Mouse (Mus musculus): ENCODE measurements around the gene 4930402F06Rik. TPM values are rescaled to one million over a fixed set of nuclear protein-coding genes. Genes with fewer than 3 reads are reported as not detected.

4930402F06Rik gene
- total RNA-seq, 2 experiments from 2014 or later = not detected

DNA sequence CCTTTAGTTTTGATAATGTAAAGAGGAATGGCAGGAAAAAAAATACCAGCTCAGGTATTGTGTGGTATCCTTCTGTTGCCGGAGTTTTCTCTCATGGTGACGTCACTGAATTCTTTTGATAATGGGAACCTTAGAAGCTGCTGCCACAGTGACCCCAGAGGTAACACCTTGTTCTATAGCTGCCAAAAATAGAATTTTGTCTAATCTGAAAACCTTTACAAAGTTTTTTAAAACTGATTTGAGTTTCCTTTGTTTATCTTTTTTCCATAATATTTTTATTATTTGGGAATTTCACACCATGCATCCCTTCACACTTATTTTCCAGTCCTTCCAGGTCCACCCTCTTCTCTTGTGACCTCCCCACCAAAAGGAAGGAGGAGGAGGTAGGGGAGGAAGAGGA is 29.3 kb downstream of the 4930402F06Rik start, which contains the start of gene 4930568D16Rik:
4930568D16Rik (minus strand) TSS at position 101 of the 400 bp plus-strand sequence.
- no peak for ATAC-seq (replicated peaks; ENCODE audit: low FRiP score, poor library complexity, severe bottlenecking)

DNA sequence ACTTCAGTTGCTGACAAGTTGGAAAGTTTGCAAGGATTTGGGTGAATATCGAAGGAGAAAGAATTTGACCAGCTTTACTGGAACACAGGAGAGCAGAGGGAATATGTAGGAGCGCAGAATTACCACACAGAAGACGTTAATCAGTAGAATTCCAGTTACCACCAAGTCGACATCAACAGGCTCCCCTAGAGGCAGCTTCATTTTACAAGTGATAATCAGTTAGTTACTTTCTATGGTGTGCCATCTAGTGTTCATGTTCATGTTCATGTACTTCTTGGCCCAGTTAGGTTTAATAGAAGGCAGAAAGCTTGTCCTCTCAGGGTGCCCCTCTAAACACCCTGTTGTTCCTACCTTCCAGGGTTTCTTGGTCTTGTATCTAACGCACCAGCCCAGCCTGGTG is 47.8 kb downstream of the 4930402F06Rik start:
- ATAC-seq (replicated peaks; ENCODE audit: low FRiP score, poor library complexity, severe bottlenecking) = peak; percentile 94

DNA sequence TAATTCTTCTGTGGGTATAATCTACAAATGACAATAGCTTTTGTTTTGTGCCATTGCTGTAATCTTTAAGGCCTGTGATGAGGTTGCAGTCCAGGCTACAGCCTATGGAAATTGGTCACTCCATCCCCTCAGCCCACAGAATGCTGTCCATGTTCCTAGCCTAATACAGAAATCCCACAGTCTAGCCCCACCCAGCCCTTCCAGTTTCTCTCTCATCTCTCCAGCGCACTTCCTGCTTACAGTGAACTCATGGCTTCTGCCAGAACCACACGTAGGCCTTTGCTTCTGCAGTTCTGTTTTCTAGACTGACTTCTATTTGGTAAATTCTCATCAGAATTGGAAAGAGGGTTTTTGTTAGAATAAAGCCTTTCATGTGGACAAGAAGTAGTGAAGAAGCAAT is 51.0 kb downstream of the 4930402F06Rik start:
- ATAC-seq (replicated peaks; ENCODE audit: low FRiP score, poor library complexity, severe bottlenecking) = no peak

DNA sequence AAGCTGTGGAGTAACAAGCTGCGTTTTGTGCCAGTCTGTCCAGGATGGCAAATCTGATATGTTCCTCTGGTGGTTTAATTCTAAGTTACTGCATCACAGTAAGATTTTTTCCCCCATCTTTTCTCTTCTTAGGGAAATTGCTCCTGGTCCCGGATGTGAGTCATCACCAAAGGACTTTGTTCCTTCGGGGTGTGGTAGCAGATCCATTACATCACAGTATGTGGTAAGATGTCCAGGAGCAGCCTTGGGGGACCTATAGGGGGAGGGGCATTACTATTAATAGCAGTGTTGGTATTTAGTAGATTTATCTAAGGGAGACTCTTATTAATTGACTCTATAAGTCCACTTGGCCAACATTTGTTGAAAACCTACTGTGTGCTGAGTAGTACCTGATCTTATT is 54.4 kb downstream of the 4930402F06Rik start:
- no peak for ATAC-seq (replicated peaks; ENCODE audit: low FRiP score, poor library complexity, severe bottlenecking)

DNA sequence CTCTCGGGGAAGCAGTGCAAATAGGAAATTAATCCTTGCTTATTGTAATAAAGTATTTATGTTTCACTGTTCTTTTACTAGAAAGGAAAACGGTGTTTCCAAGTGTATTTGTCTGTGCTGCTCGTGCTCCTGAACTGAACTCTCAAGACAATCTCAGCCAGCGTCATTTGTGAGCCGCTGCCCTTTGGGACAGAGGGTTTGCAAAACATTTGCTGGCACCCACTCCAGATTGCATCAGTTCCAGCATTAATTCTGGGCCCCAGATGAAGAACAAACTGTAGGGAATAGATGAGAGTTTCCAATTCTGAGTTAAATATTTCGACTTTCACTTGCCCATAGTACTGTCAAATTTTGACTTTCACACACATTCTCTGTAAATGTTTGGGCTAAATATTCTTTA is 58.3 kb downstream of the 4930402F06Rik start:
- no peak for ATAC-seq (replicated peaks; ENCODE audit: low FRiP score, poor library complexity, severe bottlenecking)

DNA sequence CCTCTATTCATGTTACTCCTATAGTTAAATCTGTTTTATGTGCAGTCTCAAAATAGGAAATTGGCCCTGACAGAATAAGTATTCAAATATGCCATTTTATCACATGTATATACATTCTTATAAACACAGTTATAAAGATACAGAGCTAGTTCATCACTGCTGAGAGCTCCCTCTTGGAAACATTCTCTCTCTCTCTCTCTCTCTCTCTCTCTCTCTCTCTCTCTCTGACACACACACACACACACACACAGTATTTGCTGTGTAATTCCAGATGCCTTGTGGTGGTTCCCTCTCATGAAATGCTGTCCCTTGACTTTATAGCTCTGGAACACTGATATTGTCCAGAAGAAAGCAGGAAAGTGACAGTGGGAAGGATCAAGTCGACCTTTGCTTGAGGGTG is 58.9 kb downstream of the 4930402F06Rik start:
- no peak for ATAC-seq (replicated peaks; ENCODE audit: low FRiP score, poor library complexity, severe bottlenecking)

DNA sequence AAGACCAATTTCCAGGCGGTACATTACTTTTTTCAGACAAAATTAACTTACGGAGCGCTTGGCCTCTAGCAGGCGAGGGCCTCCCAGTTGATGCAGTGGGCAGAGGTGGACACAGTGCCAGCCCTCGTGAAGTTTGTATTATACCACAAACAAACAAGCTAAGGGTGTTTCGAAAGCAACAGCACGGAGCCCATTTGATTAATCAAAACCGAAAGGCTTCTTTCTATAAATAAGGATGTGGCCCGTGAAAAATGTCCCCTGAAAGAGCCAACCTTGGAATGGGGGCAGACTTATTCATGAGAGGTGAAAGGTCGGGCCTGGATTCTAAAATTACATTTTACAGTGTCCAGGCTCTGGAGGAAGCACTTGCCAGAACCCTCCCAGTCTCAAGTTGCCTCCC is 59.6 kb downstream of the 4930402F06Rik start:
- no peak for ATAC-seq (replicated peaks; ENCODE audit: low FRiP score, poor library complexity, severe bottlenecking)

DNA sequence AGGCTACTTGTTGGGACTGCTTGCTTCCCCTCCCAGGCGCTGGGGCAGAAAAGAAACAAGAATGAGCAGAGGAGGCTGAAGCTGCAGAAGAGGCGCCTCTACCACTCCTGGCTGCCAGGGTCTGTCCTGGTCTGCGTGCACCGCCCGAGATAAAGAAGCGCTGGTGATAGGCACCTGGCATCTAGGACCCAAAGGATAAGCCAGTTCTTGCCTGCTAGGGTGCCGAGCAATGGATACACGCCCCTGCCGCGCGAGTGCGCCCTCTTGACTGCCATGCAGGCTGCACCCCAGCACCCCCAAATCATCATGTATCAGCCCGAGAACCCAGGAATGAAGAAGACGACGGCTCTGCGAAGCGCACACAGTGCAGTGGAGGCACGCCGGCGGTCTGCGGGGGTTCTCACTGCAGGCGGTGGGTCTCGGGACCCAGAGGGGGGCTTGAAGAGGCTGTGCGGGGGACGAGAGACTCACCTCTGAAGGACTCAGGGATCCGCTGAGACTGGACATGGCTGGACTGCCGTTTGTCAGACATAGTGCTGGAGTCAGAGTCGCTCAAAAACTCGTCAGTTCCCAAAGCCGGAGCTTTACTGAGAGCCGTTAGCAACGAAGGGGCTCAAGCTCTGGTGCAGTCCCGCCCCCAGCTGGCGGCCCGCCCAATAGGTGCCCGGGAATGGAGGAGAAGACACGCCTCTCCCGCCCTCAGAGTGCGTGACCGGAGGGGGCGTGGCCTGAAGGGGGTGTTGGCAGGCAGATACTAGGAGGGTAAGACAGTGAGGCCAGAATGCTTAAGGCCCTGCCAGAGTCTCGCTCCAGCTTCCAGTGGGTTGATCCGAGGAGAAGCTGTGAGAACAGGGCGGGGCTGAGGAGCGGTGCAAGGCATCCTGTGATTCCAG is 60.3 kb downstream of the 4930402F06Rik start, which contains the start of gene Stom:
Stom (minus strand) TSS at position 589 of the 893 bp plus-strand sequence.
- ATAC-seq (replicated peaks; ENCODE audit: low FRiP score, poor library complexity, severe bottlenecking) = peak; percentile 83

DNA sequence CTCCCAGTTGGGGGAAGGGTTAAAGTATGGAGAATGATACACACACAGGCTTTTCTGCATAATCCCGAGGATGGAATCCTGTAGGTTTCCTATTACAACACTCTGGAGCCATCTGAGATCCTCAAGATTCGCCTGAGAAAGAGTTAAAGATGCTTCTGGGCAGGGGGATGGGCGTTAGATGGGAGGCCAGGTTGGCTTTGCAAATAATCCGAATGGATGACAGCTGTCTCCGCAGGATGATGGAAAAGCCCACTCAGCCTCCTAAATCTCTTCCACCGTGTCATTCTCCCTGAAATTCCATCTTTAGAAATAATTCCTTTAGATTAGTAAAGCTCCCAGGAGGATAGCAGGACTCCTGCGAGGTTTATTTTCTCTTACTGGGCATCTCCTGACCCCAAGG is 61.4 kb downstream of the 4930402F06Rik start:
- ATAC-seq (replicated peaks; ENCODE audit: low FRiP score, poor library complexity, severe bottlenecking) = no peak

DNA sequence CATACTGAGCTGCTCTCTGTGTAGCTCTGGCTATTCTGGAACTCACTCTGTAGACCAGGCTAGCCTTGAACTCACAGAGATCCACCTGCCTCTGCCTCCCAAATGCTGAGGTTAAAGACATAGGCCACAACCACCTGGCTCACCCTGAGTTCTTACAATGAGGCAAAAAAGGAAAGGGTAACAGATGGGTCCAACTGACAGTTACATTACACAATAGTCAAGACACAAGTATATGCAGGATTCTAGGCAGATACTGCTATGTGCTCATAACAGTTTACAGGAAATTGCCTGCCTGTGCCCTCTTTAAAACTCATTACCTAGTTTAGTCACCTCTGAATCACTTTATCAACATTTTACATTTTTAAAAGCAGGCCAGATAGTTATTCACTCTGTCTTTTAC is 63.3 kb downstream of the 4930402F06Rik start:
- ATAC-seq (replicated peaks; ENCODE audit: low FRiP score, poor library complexity, severe bottlenecking) = no peak

DNA sequence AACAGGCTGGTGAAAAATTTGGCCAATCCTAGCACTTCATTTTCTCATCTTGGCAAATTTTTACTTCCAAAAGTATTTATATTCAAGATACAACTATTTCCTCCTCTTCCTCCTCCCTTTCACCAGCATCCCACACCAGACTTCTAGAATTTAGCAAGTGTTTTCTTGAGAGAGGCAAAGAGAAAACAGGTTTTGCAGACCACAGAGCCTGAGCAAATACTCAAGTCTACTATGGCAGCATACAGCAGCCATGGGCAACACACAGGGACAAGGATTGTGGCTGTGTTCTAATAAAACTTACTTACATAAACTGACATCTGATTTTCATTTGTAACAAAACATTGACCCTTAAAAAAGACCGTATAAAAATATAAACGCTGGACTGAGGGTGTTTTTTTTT is 65.8 kb downstream of the 4930402F06Rik start:
- no peak for ATAC-seq (replicated peaks; ENCODE audit: low FRiP score, poor library complexity, severe bottlenecking)

DNA sequence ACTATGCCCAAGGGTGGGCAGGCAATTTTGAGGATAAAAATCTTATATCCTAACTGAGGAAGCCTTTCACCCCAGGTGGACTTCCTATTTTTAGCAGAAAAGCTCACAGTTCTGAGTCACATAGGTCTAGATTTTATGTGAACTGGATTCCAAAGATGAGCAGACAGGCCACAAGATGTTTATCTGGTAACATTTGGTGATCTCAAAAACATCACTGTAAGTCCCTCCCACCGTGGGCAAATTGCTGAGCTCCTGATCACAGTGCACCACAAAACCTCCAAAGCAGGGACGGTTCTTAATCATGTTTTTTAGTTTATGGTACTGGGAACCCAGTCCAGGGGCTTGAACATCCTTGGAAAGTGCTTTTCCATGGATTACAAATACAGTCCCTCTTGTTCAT is 67.9 kb downstream of the 4930402F06Rik start:
- no peak for ATAC-seq (replicated peaks; ENCODE audit: low FRiP score, poor library complexity, severe bottlenecking)

DNA sequence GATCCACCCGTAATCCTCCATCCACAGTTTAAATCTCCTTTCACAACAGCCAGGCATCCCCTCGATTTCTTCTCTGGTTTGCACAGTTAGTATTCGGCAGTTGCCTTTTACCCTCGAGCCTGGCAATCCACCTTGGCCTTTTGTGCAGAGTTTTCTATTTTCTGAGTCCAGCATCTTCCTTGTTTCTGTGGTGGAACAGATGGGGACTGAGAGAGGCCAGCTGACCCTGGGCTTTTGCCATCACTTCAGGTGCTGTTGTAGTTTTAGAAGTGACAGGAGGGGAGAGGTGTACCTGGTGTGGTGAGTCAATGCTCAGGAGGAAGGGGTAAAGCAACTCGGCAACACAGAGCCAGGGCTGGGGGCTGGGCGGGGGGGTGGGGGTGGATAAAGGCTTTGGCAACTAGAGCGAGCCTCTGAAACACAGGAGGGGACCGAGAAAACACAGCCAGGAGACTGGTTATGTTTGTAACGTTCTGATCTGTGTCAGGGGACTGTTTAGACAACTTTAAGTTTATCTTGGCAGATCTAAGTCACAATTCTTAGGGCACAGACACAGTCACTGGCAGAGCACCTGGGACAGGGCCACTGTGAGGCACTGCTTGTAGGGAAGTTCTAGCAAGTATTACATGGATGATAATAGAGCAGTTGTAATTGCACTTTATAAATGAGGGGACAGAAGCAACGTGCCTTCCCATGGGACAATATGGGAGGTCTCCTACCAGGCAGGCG is 68.7 kb downstream of the 4930402F06Rik start:
- ATAC-seq (replicated peaks; ENCODE audit: low FRiP score, poor library complexity, severe bottlenecking) = peak; percentile 7; the same call in 1 of the 2 replicates

DNA sequence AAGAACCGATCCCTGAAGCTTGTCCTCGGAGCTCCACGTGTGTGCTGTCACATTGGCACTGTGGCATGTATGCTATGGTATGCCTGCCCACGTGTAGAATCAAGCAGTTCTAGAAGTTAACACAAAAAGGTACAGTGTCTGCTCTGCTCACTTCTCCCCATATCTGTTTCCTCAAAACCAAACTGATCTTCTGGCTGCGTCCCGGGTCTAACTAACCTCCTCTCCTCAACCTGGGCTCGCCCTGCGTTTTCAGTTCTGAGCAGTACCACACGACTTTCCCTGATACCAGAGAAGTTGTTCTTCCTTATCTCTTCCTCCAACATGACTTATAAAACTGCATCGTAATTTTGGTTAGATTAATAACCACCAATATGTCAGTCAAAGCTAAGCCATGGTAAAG is 69.4 kb downstream of the 4930402F06Rik start:
- peak; percentile 57 for ATAC-seq (replicated peaks; ENCODE audit: low FRiP score, poor library complexity, severe bottlenecking)

DNA sequence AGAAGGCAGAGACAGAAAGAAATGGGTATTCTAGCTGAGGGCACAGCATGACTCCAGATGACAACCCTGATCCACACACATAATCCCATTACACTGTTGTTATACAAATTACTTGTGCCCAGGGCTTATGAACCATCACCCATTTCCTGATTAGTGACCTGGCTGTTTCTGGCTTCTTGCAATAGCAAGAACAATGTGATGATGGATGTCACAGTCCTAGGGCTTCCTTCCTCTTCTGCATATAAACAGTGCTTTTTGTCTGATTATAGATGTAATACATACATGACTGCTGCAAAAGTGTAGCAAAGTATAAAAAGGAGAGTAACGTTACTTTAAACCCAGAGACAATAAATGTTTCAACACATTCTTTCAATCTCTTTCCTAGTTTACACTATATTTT is 70.0 kb downstream of the 4930402F06Rik start:
- no peak for ATAC-seq (replicated peaks; ENCODE audit: low FRiP score, poor library complexity, severe bottlenecking)

DNA sequence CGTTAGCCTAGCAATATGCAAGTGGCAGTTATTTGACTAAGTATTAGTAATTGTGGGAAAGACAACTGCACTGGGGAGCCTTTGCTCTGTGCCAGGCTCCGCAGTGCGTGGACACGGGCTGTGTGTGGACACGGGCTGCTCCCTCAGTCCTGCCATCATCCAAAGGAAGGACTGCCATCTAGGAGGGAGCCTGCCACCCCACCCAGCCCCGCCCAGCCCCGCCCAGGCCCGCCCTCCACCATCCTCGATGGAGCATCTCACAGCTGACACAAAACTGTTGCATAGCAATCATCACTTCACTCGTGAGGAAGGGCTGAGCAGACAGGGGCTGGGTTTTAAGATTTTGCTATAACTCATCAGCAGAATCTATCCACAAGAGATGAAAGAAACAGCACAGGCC is 71.0 kb downstream of the 4930402F06Rik start:
- ATAC-seq (replicated peaks; ENCODE audit: low FRiP score, poor library complexity, severe bottlenecking) = peak; percentile 28

Other genes starting within 250 kb of the 4930402F06Rik start
- 58.4 and 62.1 TPM in 2 replicates for gene Rab14, start 196.1 kb downstream of the 4930402F06Rik start, total RNA-seq (2015; ENCODE audit: low replicate concordance)
- 61.2 and 131 TPM in 2 replicates for gene Rab14, start 196.1 kb downstream of the 4930402F06Rik start, total RNA-seq (2017; ENCODE audit: low replicate concordance)
- gene Gsn, start 140.8 kb downstream of the 4930402F06Rik start, total RNA-seq (2015; ENCODE audit: low replicate concordance) = 15.0 and 16.7 TPM in 2 replicates
- gene Gsn, start 140.8 kb downstream of the 4930402F06Rik start, total RNA-seq (2017; ENCODE audit: low replicate concordance) = 19.7 and 23.1 TPM in 2 replicates
- 374 and 432 TPM in 2 replicates for gene Stom, start 60.2 kb downstream of the 4930402F06Rik start, total RNA-seq (2015; ENCODE audit: low replicate concordance)
- 642 and 716 TPM in 2 replicates for gene Stom, start 60.2 kb downstream of the 4930402F06Rik start, total RNA-seq (2017; ENCODE audit: low replicate concordance)
- not detected in 2 replicates for gene 4930568D16Rik, start 29.4 kb downstream of the 4930402F06Rik start, total RNA-seq (2015; ENCODE audit: low replicate concordance)
- not detected in 2 replicates for gene 4930568D16Rik, start 29.4 kb downstream of the 4930402F06Rik start, total RNA-seq (2017; ENCODE audit: low replicate concordance)
- 7.9 and 9.8 TPM in 2 replicates for gene Ggta1, start 66.1 kb upstream of the 4930402F06Rik start, total RNA-seq (2015; ENCODE audit: low replicate concordance)
- 18.4 and 20.8 TPM in 2 replicates for gene Ggta1, start 66.1 kb upstream of the 4930402F06Rik start, total RNA-seq (2017; ENCODE audit: low replicate concordance)
- gene Dab2ip, start 161.1 kb upstream of the 4930402F06Rik start, total RNA-seq (2015; ENCODE audit: low replicate concordance) = 0.19 and 2.3 TPM in 2 replicates
- gene Dab2ip, start 161.1 kb upstream of the 4930402F06Rik start, total RNA-seq (2017; ENCODE audit: low replicate concordance) = 1.4 and 2.2 TPM in 2 replicates